Mouse (Mus musculus) lung, embryonic 16.5 days (tissue): Measurements from ENCODE around the gene Adat3. TPM values are rescaled to one million over a fixed set of nuclear protein-coding genes. Genes with fewer than 3 reads are reported as not detected.

Experiments used
- ATAC-seq: fragments of 200-750 bp; cut with Nextera tagmentation; 2 replicates; pipeline ENCODE4 v1.8.0; 2017; ENCODE audit warnings: low read depth, mild to moderate bottlenecking, moderate library complexity
- H3K27ac ChIP-seq: fragments of 300-500 bp; sonication (generic); 2 replicates; pipeline ENCODE4 v1.5.1; 2014; ENCODE audit warnings: mild to moderate bottlenecking, control low read depth, low read length
- H3K27me3 ChIP-seq: fragments of 300-500 bp; sonication (generic); 2 replicates; pipeline ENCODE4 v1.6.1; 2014; ENCODE audit warnings: low read depth, low read length, mixed read lengths; ENCODE audit not compliant: control insufficient read depth, insufficient read depth
- H3K36me3 ChIP-seq: fragments of 300-500 bp; sonication (generic); 2 replicates; pipeline ENCODE4 v1.6.1; 2014; ENCODE audit warnings: low read length; ENCODE audit not compliant: control insufficient read depth, insufficient read depth
- H3K4me1 ChIP-seq: fragments of 300-500 bp; sonication (generic); replicated peaks from 2 replicates; pipeline ENCODE4 v1.6.1; 2014; ENCODE audit warnings: low read length, mixed read lengths; ENCODE audit not compliant: control insufficient read depth, insufficient read depth
- H3K4me2 ChIP-seq: fragments of 300-500 bp; sonication (generic); 2 replicates; pipeline ENCODE4 v1.6.1; 2014; ENCODE audit warnings: low read depth, low read length, control low read depth
- H3K4me3 ChIP-seq: fragments of 300-500 bp; sonication (generic); 2 replicates; pipeline ENCODE4 v1.5.1; 2014; ENCODE audit warnings: mild to moderate bottlenecking, low read length, control low read depth
- H3K9ac ChIP-seq: fragments of 300-500 bp; sonication (generic); 2 replicates; pipeline ENCODE4 v1.6.1; 2014; ENCODE audit warnings: low read length, control low read depth
- H3K9me3 ChIP-seq: fragments of 300-500 bp; sonication (generic); 2 replicates; pipeline ENCODE4 v1.6.1; 2016; ENCODE audit warnings: low read length; ENCODE audit not compliant: control insufficient read depth
- WGBS: fragments of 180-500 bp; shearing (Covaris S2); extraction: QIAGEN DNeasy Blood & Tissue Kit; methylation state at CpG from one replicate; pipeline ENCODE4 v1.1.7; 2014; 5-methylcytosine and 5-hydroxymethylcytosine counted together
- microRNA-seq: library from miRNA; unstranded; fragments of <30 nt; microRNA quantifications from one replicate; pipeline ENCODE4, GENCODE M21; 2016
- polyA plus RNA-seq: library from polyadenylated mRNA; unstranded; fragments of >200 nt; fragmentation: Nextera tagmentation; extraction: Ambion mirVana; gene quantifications from 2 replicates; pipeline ENCODE4 v1.2.1, GENCODE M21; 2015

The Adat3 gene
- polyA plus RNA-seq, 1 experiment from 2014 or later, result 7.1 TPM

DNA sequence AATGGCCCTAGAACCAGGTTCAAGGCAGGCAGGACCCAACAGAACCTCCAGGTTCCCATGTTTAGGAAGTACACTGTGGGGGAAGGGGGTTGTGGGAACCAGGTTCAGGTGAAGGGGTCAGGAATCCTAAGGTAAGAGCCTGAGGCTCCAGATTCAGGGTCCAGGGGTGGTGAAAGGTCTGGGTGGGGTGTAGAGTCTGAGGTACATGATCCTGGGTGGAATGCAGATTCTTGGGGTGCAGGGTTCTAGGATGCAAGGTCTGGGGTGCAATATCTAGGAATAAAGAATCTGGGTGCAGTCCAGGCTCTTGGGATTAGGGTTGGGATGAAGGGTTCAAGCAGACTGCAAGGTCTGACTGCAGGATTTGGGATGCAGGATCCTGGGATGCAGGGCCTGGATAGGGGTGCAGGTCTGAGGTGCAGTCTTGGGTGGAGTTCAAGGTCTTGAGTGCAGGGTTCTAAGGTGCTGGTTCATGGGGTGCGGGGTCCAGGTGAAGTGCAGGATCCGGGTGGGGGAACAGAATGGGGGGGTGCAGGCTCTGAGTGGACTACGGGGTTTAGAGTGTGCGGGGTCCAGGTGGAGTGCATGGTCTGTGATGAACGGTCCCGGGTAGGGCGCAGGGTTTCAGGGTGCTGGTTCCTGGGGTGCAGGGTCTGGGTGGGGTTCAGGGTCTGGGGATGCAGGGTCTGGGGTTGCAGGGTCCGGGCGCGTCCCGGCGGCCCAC, 52.9 kb downstream of the Adat3 start:
- no peaks in the 10 kb centered on the region for H3K27me3 ChIP-seq
- no peaks in the 10 kb centered on the region for H3K36me3 ChIP-seq
- peak overlapping the region; percentile 90 for H3K4me3 ChIP-seq
- H3K4me2 ChIP-seq, result peak overlapping the region; percentile 93
- under 1% methylated on average over 12 of the region's 12 CpGs for WGBS
- peak overlapping the region; percentile 97 for H3K9ac ChIP-seq
- peaks cover 23% of the 10 kb centered on the region for H3K4me1 ChIP-seq
- no peaks in the 10 kb centered on the region for H3K9me3 ChIP-seq
- ATAC-seq, result peak; percentile 46
- peak overlapping the region; percentile 68 for H3K27ac ChIP-seq

DNA sequence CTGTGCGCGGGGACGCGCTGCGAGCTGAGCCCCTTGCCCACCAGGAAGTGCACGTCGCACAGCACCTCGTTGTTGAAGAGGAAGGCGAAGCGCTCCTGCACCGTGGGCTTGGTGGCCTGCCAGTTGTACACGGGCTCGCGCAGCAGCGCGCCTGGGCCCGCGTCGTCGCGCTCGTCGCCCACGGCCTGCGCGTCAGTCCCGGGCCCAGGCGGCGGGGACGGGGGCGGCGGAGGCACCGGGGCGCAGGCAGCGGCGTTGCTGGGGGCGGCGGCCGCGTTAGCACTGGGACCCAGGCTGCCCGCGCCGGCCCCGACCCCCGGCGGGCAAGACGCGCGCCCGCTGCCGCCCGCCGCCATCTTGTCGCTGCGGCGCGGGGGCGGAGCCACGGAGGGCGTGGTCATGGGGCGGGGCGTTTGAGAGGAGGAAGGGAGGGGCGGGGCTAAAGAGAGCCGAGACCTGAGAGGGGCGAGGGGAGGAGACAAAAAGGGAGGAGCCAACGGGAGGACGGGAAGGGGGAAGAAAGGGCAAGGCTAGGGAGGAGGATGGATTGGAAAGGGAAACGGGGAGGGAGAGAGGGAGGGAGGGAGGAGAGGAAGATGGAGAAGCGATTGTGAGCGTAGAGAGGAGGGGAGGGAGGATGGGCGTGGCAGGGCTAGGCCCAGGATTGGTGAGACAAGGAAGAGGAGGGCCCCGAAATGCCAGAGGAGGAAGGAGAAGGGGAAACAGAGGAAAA, 53.6 kb downstream of the Adat3 start:
- 2% methylated on average over 58 of the region's 72 CpGs for WGBS
- peak overlapping the region; percentile 93 for H3K4me2 ChIP-seq
- H3K27me3 ChIP-seq, result no peaks in the 10 kb centered on the region
- peak overlapping the region; percentile 90 for H3K4me3 ChIP-seq
- H3K4me1 ChIP-seq, result peaks cover 26% of the 10 kb centered on the region
- no peaks in the 10 kb centered on the region for H3K36me3 ChIP-seq
- H3K9me3 ChIP-seq, result no peaks in the 10 kb centered on the region
- H3K27ac ChIP-seq, result peak overlapping the region; percentile 86
- ATAC-seq, result peak; percentile 89
- H3K9ac ChIP-seq, result peak overlapping the region; percentile 97

DNA sequence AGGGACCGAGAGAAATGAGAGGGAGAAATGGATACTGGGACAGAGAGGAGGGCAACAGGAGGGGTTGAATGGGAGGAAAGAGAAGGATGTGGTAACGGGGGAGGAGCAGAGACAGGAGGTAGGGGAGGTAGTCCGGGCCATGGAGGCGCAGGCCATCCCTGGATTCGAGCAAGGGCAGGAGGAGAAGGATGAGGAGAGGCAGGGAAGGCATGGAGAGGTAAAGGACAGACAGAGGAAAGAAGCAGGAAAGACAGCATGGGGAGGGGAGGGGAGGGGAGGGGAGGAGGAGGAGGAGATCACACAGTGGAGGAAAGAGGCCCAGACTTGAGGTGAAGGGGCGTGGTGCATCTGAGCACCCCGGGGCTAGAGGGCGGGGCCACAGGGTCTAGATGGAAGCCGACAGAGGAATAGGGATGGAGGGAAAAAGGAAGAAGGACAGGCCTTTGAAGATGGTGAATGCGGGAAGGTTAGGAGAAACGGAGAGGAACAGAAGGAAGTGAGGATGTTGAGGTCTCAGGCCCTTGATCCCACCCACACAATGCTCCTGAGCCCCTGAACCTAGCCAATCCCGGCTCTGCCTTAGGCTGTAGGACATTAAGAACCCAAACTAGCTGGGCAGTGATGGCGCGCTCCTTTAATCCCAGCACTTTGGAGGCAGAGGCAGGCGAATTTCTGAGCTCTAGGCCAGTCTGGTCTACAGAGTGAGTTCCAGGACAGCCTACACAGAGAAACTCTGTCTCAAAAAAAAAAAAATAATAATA, 54.4 kb downstream of the Adat3 start, which contains the start of gene Btbd2:
Gene Btbd2 (minus strand): TSS at position 209 of the 761 bp plus-strand sequence.
- H3K9me3 ChIP-seq, result no peaks in the 10 kb centered on the region
- WGBS, result 16% methylated on average over 15 of the region's 15 CpGs
- peak within 1 kb of the TSS; percentile 93 for H3K4me2 ChIP-seq
- H3K27ac ChIP-seq, result peak within 1 kb of the TSS; percentile 86
- peak within 1 kb of the TSS; percentile 97 for H3K9ac ChIP-seq
- H3K27me3 ChIP-seq, result no peaks in the 10 kb centered on the region
- no peaks in the 10 kb centered on the region for H3K36me3 ChIP-seq
- H3K4me3 ChIP-seq, result peak within 1 kb of the TSS; percentile 90
- peak; percentile 26; the same call in 1 of the 2 replicates for ATAC-seq
- H3K4me1 ChIP-seq, result peaks cover 27% of the 10 kb centered on the region

Small RNA genes within 50 kb of the gene (microRNA-seq; reads per million reads assigned to microRNA genes)
- not detected for gene Mir6912

Other genes with a start within 250 kb of the Adat3 start
- gene Plk5, start 246.4 kb upstream of the Adat3 start, polyA plus RNA-seq, result 0.48 and 0.52 TPM in 2 replicates
- gene Mex3d, start 215.2 kb upstream of the Adat3 start, polyA plus RNA-seq, result 4.4 and 4.5 TPM in 2 replicates
- gene Mbd3, start 203.3 kb upstream of the Adat3 start, polyA plus RNA-seq, result 192 and 204 TPM in 2 replicates
- 618 and 673 TPM in 2 replicates for gene Uqcr11, start 196.1 kb upstream of the Adat3 start, polyA plus RNA-seq
- gene Tcf3, start 169.2 kb upstream of the Adat3 start, polyA plus RNA-seq, result 81.0 and 82.4 TPM in 2 replicates
- not detected in 2 replicates for gene Onecut3, start 108.0 kb upstream of the Adat3 start, polyA plus RNA-seq
- 0.05 and 0.09 TPM in 2 replicates for gene Atp8b3, start 63.8 kb upstream of the Adat3 start, polyA plus RNA-seq
- 20.6 and 22.1 TPM in 2 replicates for gene Rexo1, start 41.3 kb upstream of the Adat3 start, polyA plus RNA-seq
- gene Klf16, start 25.6 kb upstream of the Adat3 start, polyA plus RNA-seq, result 8.2 and 8.3 TPM in 2 replicates
- 77.4 and 80.9 TPM in 2 replicates for gene Abhd17a, start 12.5 kb upstream of the Adat3 start, polyA plus RNA-seq
- 78.8 and 81.8 TPM in 2 replicates for gene Scamp4, start within 50 bp of the Adat3 start, polyA plus RNA-seq
- gene Gm49322, start 3.1 kb downstream of the Adat3 start, polyA plus RNA-seq, result 3.7 and 4.4 TPM in 2 replicates
- 20.6 and 38.4 TPM in 2 replicates for gene Csnk1g2, start 20.0 kb downstream of the Adat3 start, polyA plus RNA-seq
- 15.3 and 33.2 TPM in 2 replicates for gene Btbd2, start 54.2 kb downstream of the Adat3 start, polyA plus RNA-seq
- gene Mknk2, start 75.2 kb downstream of the Adat3 start, polyA plus RNA-seq, result 66.3 and 82.1 TPM in 2 replicates
- 42.3 and 45.7 TPM in 2 replicates for gene Mob3a, start 99.1 kb downstream of the Adat3 start, polyA plus RNA-seq
- 23.6 and 26.8 TPM in 2 replicates for gene Izumo4, start 99.3 kb downstream of the Adat3 start, polyA plus RNA-seq
- 59.6 and 59.9 TPM in 2 replicates for gene Ap3d1, start 139.4 kb downstream of the Adat3 start, polyA plus RNA-seq
- gene Dot1l, start 152.3 kb downstream of the Adat3 start, polyA plus RNA-seq, result 15.4 and 17.5 TPM in 2 replicates
- gene Sf3a2, start 195.3 kb downstream of the Adat3 start, polyA plus RNA-seq, result 60.9 and 75.7 TPM in 2 replicates
- 92.7 and 100 TPM in 2 replicates for gene Plekhj1, start 195.7 kb downstream of the Adat3 start, polyA plus RNA-seq
- gene Amh, start 202.4 kb downstream of the Adat3 start, polyA plus RNA-seq, result 0.13 TPM in 1 of 2 replicates, not detected in the other
- gene Jsrp1, start 210.6 kb downstream of the Adat3 start, polyA plus RNA-seq, result 1.3 and 2.6 TPM in 2 replicates
- 1,799 and 1,972 TPM in 2 replicates for gene Oaz1, start 223.8 kb downstream of the Adat3 start, polyA plus RNA-seq
- gene Lingo3, start 241.2 kb downstream of the Adat3 start, polyA plus RNA-seq, result 0.15 and 0.44 TPM in 2 replicates